In genomic region chr1:188616547-188616946, GRCm38 (mm10) we compare ENCODE assay signal across 19 mouse cellular contexts.
DNase-seq lines count a peak whose midpoint lies in the region; ATAC-seq and TF ChIP-seq lines count a peak whose summit lies in the region.
"Had no signal": no experiment of that assay in that cellular context is flagged by ENCODE, and none has a peak within 500 bp of the region (broad histone marks: within the 10 kb centered on the region; RNA-seq: fewer than 3 reads in every experiment).

No protein-coding gene starts in this region.

- no peaks in the 10 kb centered on the region for H3K36me3 ChIP-seq in hindbrain, postnatal 0 days (ENCODE audit: insufficient read depth, low read length)
- H3K36me3 ChIP-seq in hindbrain, embryonic 16.5 days (ENCODE audit: control insufficient read depth, insufficient read depth, low read length): no peaks in the 10 kb centered on the region
- H3K36me3 ChIP-seq: heart, embryonic 12.5 days; hindbrain, embryonic 13.5 days; intestine, embryonic 15.5 days; limb, embryonic 13.5 days; liver, embryonic 13.5 days; midbrain, embryonic 13.5 days; neural tube, embryonic 13.5 days had no signal

- H3K4me3 ChIP-seq in hindbrain, postnatal 0 days (ENCODE audit: low read length): no peak overlapping the region
- H3K4me3 ChIP-seq in hindbrain, embryonic 16.5 days (ENCODE audit: low read length): no peak overlapping the region
- H3K4me3 ChIP-seq: heart, embryonic 12.5 days; hindbrain, embryonic 13.5 days; intestine, embryonic 15.5 days; limb, embryonic 13.5 days; liver, embryonic 13.5 days; midbrain, embryonic 13.5 days; neural tube, embryonic 13.5 days had no signal

- no peak for ATAC-seq in hindbrain, postnatal 0 days
- no peak for ATAC-seq in hindbrain, embryonic 16.5 days
- ATAC-seq: intestine, embryonic 15.5 days; midbrain, embryonic 13.5 days had no signal

- no peaks in the 10 kb centered on the region for H3K4me1 ChIP-seq in hindbrain, postnatal 0 days (ENCODE audit: insufficient read depth, low read length)
- no peaks in the 10 kb centered on the region for H3K4me1 ChIP-seq in hindbrain, embryonic 16.5 days (ENCODE audit: control insufficient read depth, insufficient read depth, low read depth, low read length)
- H3K4me1 ChIP-seq: heart, embryonic 12.5 days; hindbrain, embryonic 13.5 days; intestine, embryonic 15.5 days; limb, embryonic 13.5 days; liver, embryonic 13.5 days; midbrain, embryonic 13.5 days; neural tube, embryonic 13.5 days had no signal

- TF ChIP-seq CTCF in hindbrain, postnatal 0 days (IDR thresholded peaks at IDR 0.05; ENCODE audit: low read depth): no peak

- no peaks in the 10 kb centered on the region for H3K27me3 ChIP-seq in hindbrain, postnatal 0 days (ENCODE audit: insufficient read depth, low read length)
- no peaks in the 10 kb centered on the region for H3K27me3 ChIP-seq in hindbrain, embryonic 16.5 days (replicated peaks; ENCODE audit: control insufficient read depth, insufficient read depth, low read length)
- H3K27me3 ChIP-seq: heart, embryonic 12.5 days; hindbrain, embryonic 13.5 days; intestine, embryonic 15.5 days; limb, embryonic 13.5 days; liver, embryonic 13.5 days; midbrain, embryonic 13.5 days; neural tube, embryonic 13.5 days had no signal

- WGBS in hindbrain, postnatal 0 days: 61% methylated on average over 5 of the region's 5 CpGs
- 66% methylated on average over 5 of the region's 5 CpGs for WGBS in hindbrain, embryonic 16.5 days

- peak; percentile 41 for DNase-seq in hindbrain, postnatal 0 days (ENCODE audit: low spot score)
- DNase-seq in brain, adult 2 months (ENCODE audit: low read depth, low spot score): peak; percentile 46
- peak; percentile 59 for DNase-seq in brain, embryonic 18.5 days (ENCODE audit: low read depth, low spot score)
- peak; percentile 32 for DNase-seq in layer of hippocampus, adult 9-10 months (ENCODE audit: low spot score)
- DNase-seq in embryo, embryonic 10 days (ENCODE audit: low spot score): no peak
- no peak for DNase-seq in cerebellum, postnatal 14 days
- DNase-seq: cerebellum, postnatal 25 days; heart, postnatal 14 days; kidney, postnatal 4 days; liver, embryonic 13.5 days; right cerebral cortex, adult 18-20 months; thymus, postnatal 4 days had no signal

- H3K27ac ChIP-seq in hindbrain, postnatal 0 days: no peak overlapping the region
- no peak overlapping the region for H3K27ac ChIP-seq in hindbrain, embryonic 16.5 days (ENCODE audit: low read depth, low read length)
- H3K27ac ChIP-seq: hindbrain, embryonic 13.5 days; intestine, embryonic 15.5 days; limb, embryonic 13.5 days; liver, embryonic 13.5 days; midbrain, embryonic 13.5 days; neural tube, embryonic 13.5 days had no signal

- H3K4me2 ChIP-seq in hindbrain, postnatal 0 days (ENCODE audit: low read depth, low read length): no peak overlapping the region
- H3K4me2 ChIP-seq in hindbrain, embryonic 16.5 days (ENCODE audit: low read length): no peak overlapping the region
- H3K4me2 ChIP-seq: heart, embryonic 12.5 days; hindbrain, embryonic 13.5 days; intestine, embryonic 15.5 days; limb, embryonic 13.5 days; liver, embryonic 13.5 days; midbrain, embryonic 13.5 days; neural tube, embryonic 13.5 days had no signal

- H3K9ac ChIP-seq in hindbrain, postnatal 0 days (replicated peaks; ENCODE audit: low read length): no peak overlapping the region
- H3K9ac ChIP-seq in hindbrain, embryonic 16.5 days (ENCODE audit: low read depth, low read length): no peak overlapping the region
- H3K9ac ChIP-seq: heart, embryonic 12.5 days; hindbrain, embryonic 13.5 days; intestine, embryonic 15.5 days; limb, embryonic 13.5 days; liver, embryonic 13.5 days; midbrain, embryonic 13.5 days; neural tube, embryonic 13.5 days had no signal

- no peaks in the 10 kb centered on the region for H3K9me3 ChIP-seq in hindbrain, postnatal 0 days (ENCODE audit: low read length)
- no peaks in the 10 kb centered on the region for H3K9me3 ChIP-seq in hindbrain, embryonic 16.5 days (ENCODE audit: control insufficient read depth, low read length)
- H3K9me3 ChIP-seq: heart, embryonic 12.5 days; hindbrain, embryonic 13.5 days; intestine, embryonic 15.5 days; limb, embryonic 13.5 days; liver, embryonic 13.5 days; midbrain, embryonic 13.5 days; neural tube, embryonic 13.5 days had no signal

Comparison
In these comparisons a context has a peak if more than half of its experiments do, and no peak if none do; other contexts are left out.
1. DNase-seq: peak in hindbrain, postnatal 0 days (single experiment), brain, adult 2 months (single experiment), brain, embryonic 18.5 days (single experiment) and layer of hippocampus, adult 9-10 months (single experiment); none in embryo, embryonic 10 days (single experiment) and cerebellum, postnatal 14 days (0 of 2).